Mouse (Mus musculus): ENCODE results near the gene Ccdc187.

The Ccdc187 gene

DNA sequence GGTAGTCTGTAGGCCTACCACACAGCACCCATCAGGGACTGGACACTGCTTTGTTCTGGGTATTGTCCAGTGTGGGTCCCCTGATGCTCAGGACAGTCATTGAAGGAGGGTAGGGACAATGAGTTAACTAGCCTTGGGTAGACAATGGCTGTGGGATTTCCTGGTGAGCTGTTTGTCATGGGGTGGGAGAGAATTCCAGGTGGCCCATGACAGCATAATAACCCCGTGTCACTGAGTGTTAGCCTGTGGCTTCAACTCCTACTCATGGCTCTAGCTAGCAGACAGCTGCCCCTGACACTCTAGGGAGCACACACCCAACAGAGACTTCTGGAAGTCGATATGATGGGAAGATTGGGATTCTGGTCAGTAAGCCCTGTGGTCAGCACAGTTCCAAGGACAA is at the start of gene Ccdc187:
Ccdc187 (minus strand) TSS at position 101 of the 400 bp plus-strand sequence.
- ATAC-seq (ENCODE audit: insufficient number of reproducible peaks, low FRiP score, low TSS enrichment), result no peak

DNA sequence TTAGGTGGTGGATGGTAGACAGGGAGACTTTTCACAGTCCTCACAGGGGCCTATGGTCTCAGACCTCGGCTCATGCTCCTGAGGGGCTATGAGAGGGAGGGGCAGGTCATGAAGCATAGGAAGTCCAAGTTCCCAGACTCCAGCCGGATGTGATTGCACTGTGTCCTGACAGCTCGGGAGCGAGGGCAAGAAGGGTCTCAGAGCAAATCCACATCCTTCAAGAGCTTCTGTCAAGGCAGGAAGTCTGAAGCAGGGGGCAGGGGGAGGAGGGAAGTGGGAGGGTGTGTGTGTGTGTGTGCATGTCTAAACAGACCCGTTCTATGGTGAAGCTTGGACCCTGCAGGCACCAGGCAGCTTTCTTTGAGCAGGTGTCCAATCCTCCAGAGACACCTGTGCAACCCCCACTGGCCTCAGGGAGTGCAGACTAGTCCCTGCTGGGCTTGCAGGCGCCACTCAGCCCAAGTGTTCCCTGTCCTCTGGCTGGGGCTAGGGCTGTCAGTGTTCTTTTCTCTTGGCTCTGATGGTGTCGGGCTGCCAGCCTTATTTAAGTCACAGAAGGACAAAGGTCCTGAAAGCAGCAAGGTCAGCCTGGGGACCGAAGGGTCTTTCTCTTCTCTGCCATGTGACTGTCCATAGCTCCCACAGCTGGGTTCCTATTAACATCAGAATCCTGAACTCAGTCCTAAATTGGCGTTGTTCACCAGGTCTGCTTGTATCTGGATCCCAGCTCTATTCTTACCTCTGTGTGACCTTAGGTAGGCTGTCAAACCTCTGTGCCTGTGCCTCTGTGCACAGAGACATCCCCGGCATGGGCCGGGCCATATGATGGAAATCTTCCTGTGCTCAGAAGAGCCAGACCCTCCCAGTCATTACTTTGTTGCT is 48.5 kb upstream of the Ccdc187 start:
- ATAC-seq (ENCODE audit: insufficient number of reproducible peaks, low FRiP score, low TSS enrichment), result no peak

DNA sequence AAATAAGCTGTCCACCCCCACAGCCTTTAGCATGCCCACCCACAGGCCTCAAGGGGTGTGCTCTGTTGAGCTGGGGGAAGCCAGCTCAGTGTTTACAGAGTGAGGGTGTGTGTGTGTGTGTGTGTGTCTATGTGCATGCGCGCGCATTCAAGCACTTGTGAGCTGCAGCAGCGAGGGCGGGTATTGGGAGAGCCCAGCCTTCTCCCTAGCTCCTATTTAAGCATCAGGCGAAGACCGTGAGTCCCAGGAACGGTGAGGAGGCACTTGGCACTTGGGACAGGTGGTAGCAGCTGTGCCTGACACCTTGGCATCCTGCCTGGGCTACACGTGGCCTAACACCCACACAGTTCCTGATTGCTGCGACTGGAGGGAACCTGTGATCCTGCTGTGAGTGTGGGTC is 47.7 kb upstream of the Ccdc187 start:
- ATAC-seq (ENCODE audit: insufficient number of reproducible peaks, low FRiP score, low TSS enrichment), result peak; percentile 31; the same call in 1 of the 2 replicates

DNA sequence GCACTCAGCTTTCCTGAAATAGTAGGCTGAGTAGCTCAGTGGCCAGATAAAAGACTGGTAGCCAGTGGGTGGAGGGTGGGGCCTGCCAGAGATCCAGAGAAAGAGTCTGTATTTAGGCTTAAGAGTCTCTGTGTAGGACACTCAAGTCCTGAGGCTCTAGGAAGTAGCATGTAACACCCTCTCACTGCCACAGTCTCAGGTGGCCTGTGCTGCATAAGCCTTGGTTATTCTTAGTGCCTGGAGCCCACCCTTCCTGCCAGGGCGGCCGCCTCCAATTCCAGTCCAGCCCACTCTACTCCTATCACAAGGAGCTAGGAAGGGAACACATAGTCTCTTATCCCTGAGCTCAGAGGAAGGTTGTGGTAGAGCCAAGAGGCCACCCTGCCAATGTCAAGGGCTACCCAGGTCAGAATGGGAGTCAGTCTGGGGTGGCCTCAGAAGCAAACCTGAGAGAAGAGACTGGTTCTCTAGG is 47.2 kb upstream of the Ccdc187 start:
- no peak for ATAC-seq (ENCODE audit: insufficient number of reproducible peaks, low FRiP score, low TSS enrichment)

- peak; percentile 20; the same call in 1 of the 2 replicates for ATAC-seq (ENCODE audit: insufficient number of reproducible peaks, low FRiP score, low TSS enrichment)
Measured at GRCm38 (mm10) chr2:26339204-26339551, 44.8 kb upstream of the Ccdc187 start.

GRCm38 (mm10) chr2:26338302-26339203 is 44.2 kb upstream of the Ccdc187 start:
- ATAC-seq (ENCODE audit: insufficient number of reproducible peaks, low FRiP score, low TSS enrichment), result peak; percentile 42; the same call in 1 of the 2 replicates

- ATAC-seq (ENCODE audit: insufficient number of reproducible peaks, low FRiP score, low TSS enrichment), result no peak
Measured at GRCm38 (mm10) chr2:26330702-26331101, 36.3 kb upstream of the Ccdc187 start.

DNA sequence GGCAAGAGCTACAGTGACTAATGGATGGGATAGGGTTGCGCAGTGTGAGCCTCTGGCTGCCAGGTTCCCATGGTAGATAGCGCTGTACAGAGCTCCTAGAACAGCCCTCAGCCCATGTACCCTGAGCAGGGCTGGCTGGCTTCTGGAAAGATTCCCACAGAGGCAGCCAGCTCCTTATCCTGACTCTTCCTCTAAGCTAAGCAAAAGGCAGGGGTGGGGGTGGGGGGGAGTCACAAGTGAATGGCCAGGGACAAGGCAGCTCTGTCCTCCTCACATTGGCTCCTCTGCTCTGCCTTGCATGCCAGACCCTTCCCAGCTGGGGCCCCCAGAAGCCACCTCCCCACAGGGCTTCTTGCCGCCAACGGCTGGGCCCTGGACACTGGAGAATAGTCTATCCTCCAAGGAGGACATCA is 35.7 kb upstream of the Ccdc187 start:
- ATAC-seq (ENCODE audit: insufficient number of reproducible peaks, low FRiP score, low TSS enrichment), result no peak

DNA sequence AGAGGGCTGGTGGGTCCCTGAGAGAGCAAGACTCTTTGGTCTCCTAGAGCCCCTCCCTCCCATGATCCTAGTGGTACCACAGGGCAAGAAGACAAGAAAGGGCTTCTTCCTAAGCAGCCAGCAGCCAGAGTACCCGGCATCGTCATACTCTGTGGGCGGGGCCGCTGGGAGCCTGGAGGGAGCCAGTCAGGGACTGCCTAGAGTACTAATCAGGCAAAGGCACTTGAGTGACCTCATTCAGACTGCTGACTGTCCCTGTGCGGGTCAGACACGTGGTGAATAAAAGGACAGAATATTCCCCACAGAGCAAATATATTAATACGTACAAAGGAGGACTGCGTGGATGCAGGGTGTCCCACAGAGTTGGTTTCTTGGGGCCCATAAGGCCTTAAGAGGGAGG is 35.0 kb upstream of the Ccdc187 start:
- 0 out of 2 replicates have a peak, but pooled peaks have one; percentile 49 for ATAC-seq (ENCODE audit: insufficient number of reproducible peaks, low FRiP score, low TSS enrichment)

GRCm38 (mm10) chr2:26327852-26328251 is 33.5 kb upstream of the Ccdc187 start:
- no peak for ATAC-seq (ENCODE audit: insufficient number of reproducible peaks, low FRiP score, low TSS enrichment)

GRCm38 (mm10) chr2:26325386-26326181 is 31.2 kb upstream of the Ccdc187 start:
- peak; percentile 71 for ATAC-seq (ENCODE audit: insufficient number of reproducible peaks, low FRiP score, low TSS enrichment)

GRCm38 (mm10) chr2:26324917-26325316 is 30.6 kb upstream of the Ccdc187 start:
- no peak for ATAC-seq (ENCODE audit: insufficient number of reproducible peaks, low FRiP score, low TSS enrichment)

DNA sequence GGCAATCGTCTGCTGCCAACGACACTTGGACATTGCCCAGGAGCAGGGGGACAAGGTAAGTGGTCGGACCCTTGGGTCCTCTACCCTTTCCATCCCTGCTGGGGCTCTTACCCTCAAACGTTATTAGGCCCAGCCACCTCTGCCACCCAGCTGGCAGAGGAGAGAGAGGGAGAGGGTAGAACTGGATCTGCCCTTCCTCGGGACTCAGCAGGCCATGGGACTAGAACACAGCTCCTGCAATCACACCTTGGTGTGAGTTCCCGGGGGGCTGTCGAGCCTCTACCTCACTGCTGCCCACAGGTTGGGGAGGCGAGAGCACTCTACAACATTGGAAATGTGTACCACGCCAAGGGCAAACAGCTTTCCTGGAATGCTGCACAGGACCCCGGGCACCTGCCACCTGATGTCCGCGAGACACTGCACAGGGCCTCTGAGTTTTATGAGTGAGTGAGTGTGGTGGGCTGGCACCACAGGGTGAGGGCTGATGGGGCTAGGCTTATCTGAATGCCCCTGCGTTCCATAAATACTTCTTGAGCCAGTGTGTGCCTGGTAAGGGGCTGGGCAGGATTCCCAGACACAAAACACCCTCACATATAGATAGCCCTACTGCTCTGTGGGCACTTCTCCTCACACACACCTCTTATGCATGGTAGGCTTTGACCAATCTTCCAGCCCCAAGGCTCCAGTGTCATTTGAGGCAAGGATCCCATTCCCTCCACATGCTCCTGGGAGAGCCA is 29.4 kb upstream of the Ccdc187 start:
- ATAC-seq (ENCODE audit: insufficient number of reproducible peaks, low FRiP score, low TSS enrichment), result no peak

- no peak for ATAC-seq (ENCODE audit: insufficient number of reproducible peaks, low FRiP score, low TSS enrichment)
Measured at GRCm38 (mm10) chr2:26320245-26321185, 26.2 kb upstream of the Ccdc187 start.

GRCm38 (mm10) chr2:26319519-26320244 is 25.3 kb upstream of the Ccdc187 start:
- no peak for ATAC-seq (ENCODE audit: insufficient number of reproducible peaks, low FRiP score, low TSS enrichment)

GRCm38 (mm10) chr2:26319109-26319508 is 24.8 kb upstream of the Ccdc187 start:
- ATAC-seq (ENCODE audit: insufficient number of reproducible peaks, low FRiP score, low TSS enrichment), result no peak

GRCm38 (mm10) chr2:26317991-26318672 is 23.8 kb upstream of the Ccdc187 start:
- ATAC-seq (ENCODE audit: insufficient number of reproducible peaks, low FRiP score, low TSS enrichment), result no peak
